Mouse (Mus musculus) liver, embryonic 15.5 days (tissue): ENCODE data around the gene Olfr1351. TPM values are rescaled to one million over a fixed set of nuclear protein-coding genes. Genes with fewer than 3 reads are reported as not detected.
"Not testable (repeated sequence)": the region's sequence is repeated elsewhere in the genome, so short reads cannot be mapped to it uniquely, and the experiment has no call there.

Experiments
- ATAC-seq: fragments of 200-750 bp; cut with Nextera tagmentation; 2 replicates; pipeline ENCODE4 v1.8.0; 2017; ENCODE audit warnings: moderate number of reproducible peaks, mild to moderate bottlenecking, moderate library complexity; ENCODE audit not compliant: insufficient read depth
- H3K27ac ChIP-seq: fragments of 300-500 bp; sonication (generic); replicated peaks from 2 replicates; pipeline ENCODE4 v1.5.1; 2015; ENCODE audit warnings: mild to moderate bottlenecking, inconsistent platforms
- H3K27me3 ChIP-seq: fragments of 300-500 bp; sonication (generic); 2 replicates; pipeline ENCODE4 v1.6.1; 2015; ENCODE audit warnings: mild to moderate bottlenecking, inconsistent platforms
- H3K36me3 ChIP-seq: fragments of 300-500 bp; sonication (generic); replicated peaks from 2 replicates; pipeline ENCODE4 v1.6.1; 2015; ENCODE audit warnings: moderate library complexity, mild to moderate bottlenecking, inconsistent platforms
- H3K4me1 ChIP-seq: fragments of 300-500 bp; sonication (generic); replicated peaks from 2 replicates; pipeline ENCODE4 v1.6.1; 2015; ENCODE audit warnings: inconsistent platforms
- H3K4me2 ChIP-seq: fragments of 300-500 bp; sonication (generic); 2 replicates; pipeline ENCODE4 v1.6.1; 2015; ENCODE audit warnings: moderate library complexity, mild to moderate bottlenecking, inconsistent platforms
- H3K4me3 ChIP-seq: fragments of 300-500 bp; sonication (generic); replicated peaks from 2 replicates; pipeline ENCODE4 v1.5.1; 2015; ENCODE audit warnings: mild to moderate bottlenecking, inconsistent platforms
- H3K9ac ChIP-seq: fragments of 300-500 bp; sonication (generic); 2 replicates; pipeline ENCODE4 v1.6.1; 2015; ENCODE audit warnings: moderate library complexity, mild to moderate bottlenecking, inconsistent platforms
- H3K9me3 ChIP-seq: fragments of 300-500 bp; sonication (generic); replicated peaks from 2 replicates; pipeline ENCODE4 v1.6.1; 2016; ENCODE audit warnings: inconsistent platforms
- whole genome bisulfite sequencing: fragments of 180-500 bp; shearing (Covaris S2); methylation state at CpG from one replicate; pipeline ENCODE4 v1.1.7; 2015; ENCODE audit warnings: mixed read lengths; ENCODE audit not compliant: insufficient replicate concordance; 5-methylcytosine and 5-hydroxymethylcytosine counted together
- polyA plus RNA-seq: library from polyadenylated mRNA; unstranded; fragments of >200 nt; fragmentation: Nextera tagmentation; extraction: Ambion mirVana; gene quantifications from 2 replicates; pipeline ENCODE4 v1.2.1, GENCODE M21; 2015

Gene Olfr1351
- not detected in 2 replicates for polyA plus RNA-seq

- no peak for ATAC-seq
- no peak within 1 kb of the TSS for H3K4me3 ChIP-seq
- H3K4me1 ChIP-seq, result no peaks in the 10 kb centered on the region
- H3K36me3 ChIP-seq, result no peaks in the 10 kb centered on the region
- H3K27ac ChIP-seq, result no peak within 1 kb of the TSS
- no peaks in the 10 kb centered on the region for H3K27me3 ChIP-seq
- no peak within 1 kb of the TSS for H3K4me2 ChIP-seq
- no peak within 1 kb of the TSS for H3K9ac ChIP-seq
- WGBS, result 41% methylated on average over 1 of the region's 1 CpGs
- no peaks in the 10 kb centered on the region for H3K9me3 ChIP-seq
These were observed at the start of gene Olfr1351 for GRCm38 (mm10) chr10:79012172-79012571. Gene Olfr1351 (plus strand): TSS chr10:79012472.

DNA sequence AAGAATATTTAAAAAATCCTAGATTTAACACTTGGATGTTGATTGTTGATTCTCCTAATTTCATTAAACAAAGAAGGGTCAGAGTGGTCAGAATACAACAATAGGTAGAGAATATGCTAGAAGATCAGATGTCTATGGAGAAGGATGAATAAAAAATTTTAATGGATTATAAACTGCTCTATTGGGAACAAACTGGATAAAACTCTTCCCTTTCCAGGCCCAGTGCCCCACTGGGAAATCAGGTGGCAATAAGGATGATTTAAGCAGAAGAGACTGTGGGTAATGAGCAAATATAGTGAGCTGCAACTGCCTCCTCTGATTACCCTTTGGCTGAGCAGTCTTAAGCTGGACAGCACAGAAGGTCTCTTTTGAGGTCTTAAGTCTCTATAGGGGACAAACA, 49.3 kb upstream of the Olfr1351 start, which contains the start of gene Olfr1353:
Gene Olfr1353 (plus strand): TSS at position 301 of the 400 bp plus-strand sequence.
- not testable (repeated sequence) for H3K4me2 ChIP-seq, H3K27ac ChIP-seq, H3K9ac ChIP-seq, H3K4me1 ChIP-seq, H3K36me3 ChIP-seq, H3K27me3 ChIP-seq, H3K9me3 ChIP-seq, H3K4me3 ChIP-seq, ATAC-seq

DNA sequence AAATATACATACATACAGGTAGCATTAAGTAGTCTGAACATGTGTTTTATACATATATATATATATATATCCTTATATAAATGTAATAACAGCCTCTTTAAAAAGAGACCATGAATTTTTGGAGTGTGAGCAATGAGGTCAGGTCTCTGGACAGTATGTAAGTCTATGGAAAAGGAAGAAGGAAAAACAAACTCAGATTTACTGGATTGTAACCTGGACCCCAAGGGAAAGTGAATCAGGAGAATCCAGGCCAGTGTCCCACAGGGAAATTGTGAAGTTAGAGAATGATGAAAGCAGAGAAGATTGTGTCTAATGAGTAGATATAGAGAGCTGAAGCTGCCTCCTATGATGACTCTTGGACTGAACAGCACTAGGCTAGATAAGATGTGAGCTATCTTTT, 31.5 kb upstream of the Olfr1351 start, which contains the start of gene Olfr1352:
Gene Olfr1352 (plus strand): TSS at position 301 of the 400 bp plus-strand sequence.
- ATAC-seq, result no peak
- Histone ChIP-seq H3K27ac (no peak within 1 kb of the TSS), H3K9ac (no peak within 1 kb of the TSS), H3K27me3 (no peaks in the 10 kb centered on the region), H3K4me3 (no peak within 1 kb of the TSS), H3K36me3 (no peaks in the 10 kb centered on the region), H3K4me1 (no peaks in the 10 kb centered on the region), H3K4me2 (no peak within 1 kb of the TSS), H3K9me3 (no peaks in the 10 kb centered on the region)

- Histone ChIP-seq H3K36me3 (no peaks in the 10 kb centered on the region), H3K27me3 (no peaks in the 10 kb centered on the region), H3K27ac (no peak within 1 kb of the TSS), H3K4me2 (no peak within 1 kb of the TSS), H3K4me1 (no peaks in the 10 kb centered on the region), H3K9ac (no peak within 1 kb of the TSS), H3K9me3 (no peaks in the 10 kb centered on the region), H3K4me3 (no peak within 1 kb of the TSS)
- no peak for ATAC-seq
These were observed 16.2 kb downstream of the Olfr1351 start, which contains the start of gene Olfr57 for GRCm38 (mm10) chr10:79028441-79028840. Gene Olfr57 (plus strand): TSS chr10:79028741.

GRCm38 (mm10) chr10:79042457-79042856, 30.2 kb downstream of the Olfr1351 start:
- not testable (repeated sequence) for H3K27me3 ChIP-seq, H3K4me2 ChIP-seq, H3K27ac ChIP-seq, H3K36me3 ChIP-seq, H3K9me3 ChIP-seq, H3K9ac ChIP-seq, H3K4me1 ChIP-seq, ATAC-seq, H3K4me3 ChIP-seq
- WGBS, result 73% methylated on average over 2 of the region's 2 CpGs

DNA sequence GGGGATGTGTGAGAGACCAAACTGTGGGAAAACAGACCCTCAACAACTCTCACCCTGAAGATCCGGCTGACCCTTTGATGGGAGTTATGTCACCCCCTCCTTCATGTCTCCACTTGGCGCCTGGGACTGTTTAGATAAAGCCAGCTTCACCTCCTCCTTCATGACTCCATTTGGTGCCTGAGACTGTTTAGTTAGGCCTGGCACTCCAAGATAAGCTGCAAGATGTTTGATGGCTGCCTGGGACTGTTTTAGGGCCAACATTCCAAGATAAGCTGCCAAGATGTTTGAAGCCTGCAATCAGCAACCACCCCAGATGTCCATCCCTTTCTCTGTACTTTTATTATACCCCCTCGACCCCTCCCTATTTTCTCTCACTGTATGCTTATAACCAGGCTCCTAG, 45.1 kb downstream of the Olfr1351 start:
- not testable (repeated sequence) for H3K9me3 ChIP-seq, H3K4me1 ChIP-seq, H3K27me3 ChIP-seq, H3K27ac ChIP-seq, H3K4me3 ChIP-seq, ATAC-seq, H3K9ac ChIP-seq, H3K4me2 ChIP-seq, H3K36me3 ChIP-seq
- 28% methylated on average over 3 of the region's 3 CpGs for WGBS

Other genes with a start within 250 kb of the Olfr1351 start
- 0.12 and 0.17 TPM in 2 replicates for gene Slc1a6, start 232.0 kb upstream of the Olfr1351 start, polyA plus RNA-seq
- not detected in 2 replicates for gene Olfr1356, start 160.3 kb upstream of the Olfr1351 start, polyA plus RNA-seq
- gene Olfr1355, start 136.9 kb upstream of the Olfr1351 start, polyA plus RNA-seq, result not detected in 2 replicates
- not detected in 2 replicates for gene Olfr1354, start 99.3 kb upstream of the Olfr1351 start, polyA plus RNA-seq
- not detected in 2 replicates for gene Olfr8, start 61.8 kb upstream of the Olfr1351 start, polyA plus RNA-seq
- not detected in 2 replicates for gene Olfr1353, start 49.2 kb upstream of the Olfr1351 start, polyA plus RNA-seq
- not detected in 2 replicates for gene Olfr1352, start 31.4 kb upstream of the Olfr1351 start, polyA plus RNA-seq
- gene Olfr57, start 16.3 kb downstream of the Olfr1351 start, polyA plus RNA-seq, result not detected in 2 replicates
- 2.8 and 3.5 TPM in 2 replicates for gene 2610008E11Rik, start 85.1 kb downstream of the Olfr1351 start, polyA plus RNA-seq
- not detected in 2 replicates for gene Vmn2r80, start 136.3 kb downstream of the Olfr1351 start, polyA plus RNA-seq
- gene Vmn2r81, start 235.2 kb downstream of the Olfr1351 start, polyA plus RNA-seq, result not detected in 2 replicates